Mouse (Mus musculus) cerebellum, adult 2 months (tissue): ENCODE results near the gene Slc4a4.

Experiments used
- CTCF ChIP-seq: fragments of 200-500 bp; IDR thresholded peaks from 2 replicates; pipeline ENCODE4 v1.5.1; 2011; ENCODE audit warnings: low read depth, mild to moderate bottlenecking, control low read depth, low read length, moderate library complexity, borderline replicate concordance; ENCODE audit not compliant: insufficient read depth
- POLR2A ChIP-seq: fragments of 200-500 bp; IDR thresholded peaks from 2 replicates; pipeline ENCODE4 v1.6.1; 2011; ENCODE audit warnings: low read length, control low read depth, borderline replicate concordance; ENCODE audit not compliant: insufficient read depth

GRCm38 (mm10) chr5:89120881-89121280 is 234.3 kb downstream of the Slc4a4 start:
- no peak for TF ChIP-seq CTCF
- TF ChIP-seq POLR2A = no peak
